Mouse (Mus musculus) myocyte (in vitro differentiated cells): Measurements from ENCODE around the gene Sema5a. TPM values are rescaled to one million over a fixed set of nuclear protein-coding genes. Genes with fewer than 3 reads are reported as not detected.

Experiments used
- H3K27me3 ChIP-seq: one replicate; pipeline ENCODE4 v1.6.1; 2011; ENCODE audit not compliant: control insufficient read depth, insufficient read depth, insufficient read length
- H3K36me3 ChIP-seq: one replicate; pipeline ENCODE4 v1.6.1; 2011; ENCODE audit not compliant: control insufficient read depth, insufficient read depth
- H3K4me2 ChIP-seq: one replicate; pipeline ENCODE4 v1.6.1; 2011; ENCODE audit warnings: low read depth, control low read depth
- H3K4me3 ChIP-seq: one replicate; pipeline ENCODE4 v1.5.1; 2011; ENCODE audit warnings: mild to moderate bottlenecking, control low read depth, moderate library complexity
- H3K79me2 ChIP-seq: one replicate; pipeline ENCODE4 v1.6.1; 2011; ENCODE audit not compliant: control insufficient read depth, insufficient read depth
- H3ac ChIP-seq: one replicate; pipeline ENCODE4 v1.6.1; 2011; ENCODE audit not compliant: control insufficient read depth, insufficient read length
- CEBPB ChIP-seq: IDR thresholded peaks from 2 replicates; pipeline ENCODE4 v1.6.1; 2011; ENCODE audit warnings: mild to moderate bottlenecking, moderate library complexity; ENCODE audit not compliant: poor library complexity, insufficient read depth, severe bottlenecking
- E2F4 ChIP-seq: IDR thresholded peaks from one replicate; pipeline ENCODE4 v1.6.1; 2011; ENCODE audit warnings: mild to moderate bottlenecking, control low read depth, moderate library complexity; ENCODE audit not compliant: insufficient read depth
- MAX ChIP-seq: IDR thresholded peaks from one replicate; pipeline ENCODE4 v1.6.1; 2011; ENCODE audit warnings: low read depth, mild to moderate bottlenecking, control low read depth
- MYOD1 ChIP-seq, 3 experiments: IDR thresholded peaks; one replicate each; pipeline ENCODE4 v1.6.1; 2011; ENCODE audit warnings: control low read depth in 2 of 3, low read depth in 2 of 3, mild to moderate bottlenecking in 2 of 3, moderate library complexity in 1 of 3; ENCODE audit not compliant: insufficient read length in 2 of 3, control insufficient read depth in 1 of 3
- MYOG ChIP-seq, 3 experiments: IDR thresholded peaks; one replicate each; pipeline ENCODE4 v1.6.1; 2011; ENCODE audit warnings: control low read depth in 2 of 3, low read depth in 2 of 3, mild to moderate bottlenecking in 2 of 3; ENCODE audit not compliant: insufficient read length in 2 of 3, control insufficient read depth in 1 of 3, insufficient read depth in 1 of 3
- POLR2A ChIP-seq: IDR thresholded peaks from one replicate; pipeline ENCODE4 v1.6.1; 2011; ENCODE audit warnings: low read depth, mild to moderate bottlenecking, control low read depth, moderate library complexity; ENCODE audit not compliant: insufficient read length
- POLR2AphosphoS2 ChIP-seq: IDR thresholded peaks from one replicate; pipeline ENCODE4 v1.6.1; 2011; ENCODE audit warnings: low read depth, control low read depth; ENCODE audit not compliant: insufficient read length
- REST ChIP-seq: IDR thresholded peaks from one replicate; pipeline ENCODE4 v1.6.1; 2011; ENCODE audit warnings: mild to moderate bottlenecking, control low read depth, moderate library complexity; ENCODE audit not compliant: insufficient read depth, insufficient read length
- SRF ChIP-seq: IDR thresholded peaks from one replicate; pipeline ENCODE4 v1.6.1; 2011; ENCODE audit warnings: low read depth; ENCODE audit not compliant: control insufficient read depth, insufficient read length
- TCF12 ChIP-seq: IDR thresholded peaks from one replicate; pipeline ENCODE4 v1.6.1; 2011; ENCODE audit warnings: mild to moderate bottlenecking, control low read depth; ENCODE audit not compliant: poor library complexity, insufficient read depth, severe bottlenecking
- TCF3 ChIP-seq: IDR thresholded peaks from one replicate; pipeline ENCODE4 v1.6.1; 2011; ENCODE audit warnings: low read depth, control low read depth; ENCODE audit not compliant: insufficient read length
- USF1 ChIP-seq: IDR thresholded peaks from one replicate; pipeline ENCODE4 v1.6.1; 2011; ENCODE audit warnings: low read depth, mild to moderate bottlenecking, control low read depth, moderate library complexity
- polyA plus RNA-seq: library from polyadenylated mRNA; unstranded; fragments of >200 nt; fragmentation: generic; extraction: Trizol; gene quantifications from one replicate; pipeline ENCODE4 v1.2.1, GENCODE M21; 2012; ENCODE audit warnings: missing spikeins

The Sema5a gene
- polyA plus RNA-seq, 1 experiment, result 7.1 TPM

GRCm38 (mm10) chr15:32633713-32634112 is 389.1 kb downstream of the Sema5a start:
- Histone ChIP-seq H3ac (no peak overlapping the region), H3K27me3 (no peaks in the 10 kb centered on the region), H3K79me2 (no peaks in the 10 kb centered on the region), H3K36me3 (no peaks in the 10 kb centered on the region), H3K4me2 (no peak overlapping the region), H3K4me3 (no peak overlapping the region)
- TF ChIP-seq USF1 (no peak), MYOD1 (IDR thresholded peaks at IDR 0.05; ENCODE audit: control insufficient read depth in 1 of 3, insufficient read length in 2 of 3, low read depth in 2 of 3) (no peak), MAX (no peak), REST (no peak), E2F4 (no peak), TCF12 (no peak), POLR2A (no peak), POLR2AphosphoS2 (no peak), SRF (no peak), TCF3 (no peak), CEBPB (no peak), MYOG (IDR thresholded peaks at IDR 0.05; ENCODE audit: control insufficient read depth in 1 of 3, insufficient read depth in 1 of 3, insufficient read length in 2 of 3, low read depth in 2 of 3) (no peak)

GRCm38 (mm10) chr15:32637879-32638278 is 393.3 kb downstream of the Sema5a start:
- Histone ChIP-seq H3K27me3 (no peaks in the 10 kb centered on the region), H3K79me2 (no peaks in the 10 kb centered on the region)
- TF ChIP-seq POLR2A, result no peak
- TF ChIP-seq USF1, result no peak
- TF ChIP-seq MAX, result no peak
- TF ChIP-seq TCF3, result no peak

GRCm38 (mm10) chr15:32647061-32647687 is 402.6 kb downstream of the Sema5a start:
- Histone ChIP-seq H3K36me3 (peaks cover 3% of the 10 kb centered on the region), H3K4me3 (no peak overlapping the region), H3ac (no peak overlapping the region), H3K27me3 (no peaks in the 10 kb centered on the region), H3K79me2 (no peaks in the 10 kb centered on the region), H3K4me2 (peak overlapping the region; percentile 8)
- TF ChIP-seq USF1 (peak; percentile 73), MYOD1 (IDR thresholded peaks at IDR 0.05; ENCODE audit: control insufficient read depth in 1 of 3, insufficient read length in 2 of 3, low read depth in 2 of 3) (no peak), CEBPB (0 out of 2 replicates have a peak, but pooled peaks have one; percentile 13)

More at GRCm38 (mm10) chr15:32637879-32638278, 393.3 kb downstream of the Sema5a start:
- H3K36me3 ChIP-seq, result no peaks in the 10 kb centered on the region
- H3K4me3 ChIP-seq, result no peak overlapping the region
- no peak overlapping the region for H3K4me2 ChIP-seq
- H3ac ChIP-seq, result no peak overlapping the region

GRCm38 (mm10) chr15:32654046-32654445 is 409.4 kb downstream of the Sema5a start:
- Histone ChIP-seq H3K36me3 (no peaks in the 10 kb centered on the region), H3K27me3 (no peaks in the 10 kb centered on the region), H3K4me2 (no peak overlapping the region), H3K4me3 (no peak overlapping the region), H3K79me2 (no peaks in the 10 kb centered on the region), H3ac (no peak overlapping the region)
- TF ChIP-seq CEBPB (peak; percentile 44; the same call in 1 of the 2 replicates), TCF12 (no peak)

- Histone ChIP-seq H3K4me2 (no peak overlapping the region), H3K4me3 (no peak overlapping the region), H3K79me2 (no peaks in the 10 kb centered on the region), H3ac (no peak overlapping the region), H3K27me3 (no peaks in the 10 kb centered on the region), H3K36me3 (no peaks in the 10 kb centered on the region)
- no peak for TF ChIP-seq TCF12
- no peak for TF ChIP-seq REST
These were observed 411.4 kb downstream of the Sema5a start for GRCm38 (mm10) chr15:32656017-32656416.

- no peak overlapping the region for H3ac ChIP-seq
- no peak overlapping the region for H3K4me3 ChIP-seq
- no peak overlapping the region for H3K4me2 ChIP-seq
- no peaks in the 10 kb centered on the region for H3K36me3 ChIP-seq
- no peaks in the 10 kb centered on the region for H3K27me3 ChIP-seq
- no peak for TF ChIP-seq MAX
- TF ChIP-seq POLR2AphosphoS2, result no peak
- TF ChIP-seq E2F4, result no peak
- no peak for TF ChIP-seq TCF3
- TF ChIP-seq SRF, result no peak
- TF ChIP-seq REST, result no peak
- no peak for TF ChIP-seq USF1
- no peak for TF ChIP-seq TCF12
- TF ChIP-seq MYOG (IDR thresholded peaks at IDR 0.05; ENCODE audit: control insufficient read depth in 1 of 3, insufficient read depth in 1 of 3, insufficient read length in 2 of 3, low read depth in 2 of 3), result no peak
- no peak for TF ChIP-seq CEBPB
- no peak for TF ChIP-seq POLR2A
- no peak for TF ChIP-seq MYOD1 (IDR thresholded peaks at IDR 0.05; ENCODE audit: control insufficient read depth in 1 of 3, insufficient read length in 2 of 3, low read depth in 2 of 3)
- H3K79me2 ChIP-seq, result no peaks in the 10 kb centered on the region
These were observed 431.8 kb downstream of the Sema5a start for GRCm38 (mm10) chr15:32676446-32676845.
